Mouse (Mus musculus): ENCODE data around the gene Cdc42bpg.
A peak's percentile ranks its signal among the peaks of the same experiment; 100 is the strongest.

- TF ChIP-seq CHD2 (IDR thresholded peaks at IDR 0.05; ENCODE audit: low read length) (no peak), MYC (IDR thresholded peaks at IDR 0.05; ENCODE audit: low read depth, low read length) (no peak), HCFC1 (IDR thresholded peaks at IDR 0.05; ENCODE audit: low read depth, low read length) (no peak), SMC3 (IDR thresholded peaks at IDR 0.05; ENCODE audit: low read depth, low read length) (peak; percentile 38; the same call in 1 of the 2 replicates), MAZ (IDR thresholded peaks at IDR 0.05; ENCODE audit: low read depth, low read length) (no peak)
Measured at GRCm38 (mm10) chr19:6265727-6266182, 40.5 kb upstream of the Cdc42bpg start.

Data from MEL (cell line).